Mouse (Mus musculus) small intestine, adult 2 months (tissue): ENCODE results near the gene Sult1d1.

Source experiments
- CTCF ChIP-seq: fragments of 200-500 bp; IDR thresholded peaks from 2 replicates; pipeline ENCODE4 v1.5.1; 2012; ENCODE audit warnings: low read depth, mild to moderate bottlenecking, control low read depth, inconsistent platforms, low read length, moderate library complexity, mixed read lengths; ENCODE audit not compliant: insufficient replicate concordance, insufficient read length; ENCODE audit errors: extremely low read depth
- POLR2A ChIP-seq: fragments of 200-500 bp; IDR thresholded peaks from 2 replicates; pipeline ENCODE4 v1.6.1; 2012; ENCODE audit warnings: low read depth, mild to moderate bottlenecking, control low read depth, inconsistent platforms, low read length, moderate library complexity

GRCm38 (mm10) chr5:87573490-87573889, 4.7 kb upstream of the Sult1d1 start:
- TF ChIP-seq POLR2A (no peak), CTCF (no peak)
